Mouse (Mus musculus) forebrain, embryonic 16.5 days (tissue): ENCODE data around the gene Smurf1. TPM values are rescaled to one million over a fixed set of nuclear protein-coding genes. Genes with fewer than 3 reads are reported as not detected.
A peak's percentile ranks its signal among the peaks of the same experiment; 100 is the strongest.

Experiments
- ATAC-seq: fragments of 200-750 bp; cut with Nextera tagmentation; 2 replicates; pipeline ENCODE4 v1.8.0; 2017; ENCODE audit warnings: mild to moderate bottlenecking, moderate library complexity
- H3K27ac ChIP-seq: fragments of 300-500 bp; sonication (generic); 2 replicates; pipeline ENCODE4 v1.5.1; 2014; ENCODE audit warnings: low read length, control low read depth
- H3K27me3 ChIP-seq: fragments of 300-500 bp; sonication (generic); replicated peaks from 2 replicates; pipeline ENCODE4 v1.6.1; 2014; ENCODE audit warnings: low read length; ENCODE audit not compliant: control insufficient read depth, insufficient read depth
- H3K36me3 ChIP-seq: fragments of 300-500 bp; sonication (generic); 2 replicates; pipeline ENCODE4 v1.6.1; 2014; ENCODE audit not compliant: control insufficient read depth, insufficient read depth
- H3K4me1 ChIP-seq: fragments of 300-500 bp; sonication (generic); replicated peaks from 2 replicates; pipeline ENCODE4 v1.6.1; 2014; ENCODE audit warnings: low read length; ENCODE audit not compliant: control insufficient read depth, insufficient read depth
- H3K4me2 ChIP-seq: fragments of 300-500 bp; sonication (generic); 2 replicates; pipeline ENCODE4 v1.6.1; 2014; ENCODE audit warnings: mild to moderate bottlenecking, low read length, control low read depth
- H3K4me3 ChIP-seq: fragments of 300-500 bp; sonication (generic); replicated peaks from 2 replicates; pipeline ENCODE4 v1.5.1; 2014; ENCODE audit warnings: mild to moderate bottlenecking, low read length, control low read depth
- H3K9ac ChIP-seq: fragments of 300-500 bp; sonication (generic); replicated peaks from 2 replicates; pipeline ENCODE4 v1.6.1; 2014; ENCODE audit warnings: low read depth, low read length, control low read depth
- H3K9me3 ChIP-seq: fragments of 300-500 bp; sonication (generic); 2 replicates; pipeline ENCODE4 v1.6.1; 2016; ENCODE audit warnings: low read length; ENCODE audit not compliant: control insufficient read depth
- WGBS: fragments of 180-500 bp; shearing (Covaris S2); extraction: QIAGEN DNeasy Blood & Tissue Kit; methylation state at CpG from one replicate; pipeline ENCODE4 v1.1.7; 2014; 5-methylcytosine and 5-hydroxymethylcytosine counted together
- polyA plus RNA-seq: library from polyadenylated mRNA; unstranded; fragments of >200 nt; fragmentation: Nextera tagmentation; extraction: Ambion mirVana; gene quantifications from 2 replicates; pipeline ENCODE4 v1.2.1, GENCODE M21; 2015

The Smurf1 gene
- polyA plus RNA-seq, 1 experiment from 2014 or later: 28.2 TPM

- no peak overlapping the region for H3K4me3 ChIP-seq
- ATAC-seq: no peak
- no peak overlapping the region for H3K9ac ChIP-seq
- H3K36me3 ChIP-seq: no peaks in the 10 kb centered on the region
- H3K9me3 ChIP-seq: peaks cover 2% of the 10 kb centered on the region; the same call in 1 of the 2 replicates
- no peaks in the 10 kb centered on the region for H3K4me1 ChIP-seq
- H3K27me3 ChIP-seq: no peaks in the 10 kb centered on the region
- H3K4me2 ChIP-seq: no peak overlapping the region
- WGBS: 78% methylated on average over 4 of the region's 4 CpGs
- H3K27ac ChIP-seq: no peak overlapping the region
These were observed 23.4 kb upstream of the Smurf1 start for GRCm38 (mm10) chr5:144989061-144989405.

- ATAC-seq: peak; percentile 49; the same call in 1 of the 2 replicates
- Histone ChIP-seq H3K27ac (no peak overlapping the region), H3K4me3 (no peak overlapping the region), H3K4me2 (no peak overlapping the region), H3K4me1 (no peaks in the 10 kb centered on the region), H3K9ac (no peak overlapping the region), H3K36me3 (no peaks in the 10 kb centered on the region), H3K27me3 (no peaks in the 10 kb centered on the region), H3K9me3 (peaks cover 2% of the 10 kb centered on the region; the same call in 1 of the 2 replicates)
- WGBS: 55% methylated on average over 9 of the region's 9 CpGs
These were observed 22.9 kb upstream of the Smurf1 start for GRCm38 (mm10) chr5:144988340-144989060.

- Histone ChIP-seq H3K36me3 (no peaks in the 10 kb centered on the region), H3K9me3 (peaks cover 4% of the 10 kb centered on the region; the same call in 1 of the 2 replicates), H3K27ac (no peak overlapping the region), H3K4me1 (no peaks in the 10 kb centered on the region), H3K27me3 (no peaks in the 10 kb centered on the region), H3K9ac (no peak overlapping the region), H3K4me2 (no peak overlapping the region), H3K4me3 (no peak overlapping the region)
- WGBS: 90% methylated on average over 13 of the region's 13 CpGs
- ATAC-seq: no peak
These were observed 21.9 kb upstream of the Smurf1 start for GRCm38 (mm10) chr5:144987561-144987960.

- WGBS: 92% methylated on average over 5 of the region's 5 CpGs
- Histone ChIP-seq H3K27me3 (no peaks in the 10 kb centered on the region), H3K4me3 (no peak overlapping the region), H3K36me3 (no peaks in the 10 kb centered on the region), H3K9me3 (peaks cover 4% of the 10 kb centered on the region; the same call in 1 of the 2 replicates), H3K4me2 (no peak overlapping the region), H3K9ac (no peak overlapping the region), H3K4me1 (no peaks in the 10 kb centered on the region), H3K27ac (no peak overlapping the region)
- no peak for ATAC-seq
These were observed 19.2 kb upstream of the Smurf1 start for GRCm38 (mm10) chr5:144984839-144985238.

- ATAC-seq: no peak
- Histone ChIP-seq H3K36me3 (no peaks in the 10 kb centered on the region), H3K4me3 (no peak overlapping the region), H3K27me3 (no peaks in the 10 kb centered on the region), H3K4me1 (no peaks in the 10 kb centered on the region), H3K9me3 (peaks cover 4% of the 10 kb centered on the region; the same call in 1 of the 2 replicates), H3K4me2 (no peak overlapping the region), H3K27ac (no peak overlapping the region), H3K9ac (no peak overlapping the region)
- WGBS: 95% methylated on average over 3 of the region's 3 CpGs
These were observed 17.6 kb upstream of the Smurf1 start for GRCm38 (mm10) chr5:144983227-144983626.

GRCm38 (mm10) chr5:144979110-144979509 is 13.5 kb upstream of the Smurf1 start:
- Histone ChIP-seq H3K36me3 (no peaks in the 10 kb centered on the region), H3K27ac (no peak overlapping the region), H3K9ac (no peak overlapping the region), H3K4me2 (no peak overlapping the region), H3K4me1 (no peaks in the 10 kb centered on the region), H3K9me3 (0 out of 2 replicates have a peak, but pooled peaks cover 2% of the 10 kb centered on the region), H3K4me3 (no peak overlapping the region), H3K27me3 (no peaks in the 10 kb centered on the region)
- ATAC-seq: no peak
- 87% methylated on average over 6 of the region's 6 CpGs for WGBS

GRCm38 (mm10) chr5:144978533-144979107 is 13.0 kb upstream of the Smurf1 start:
- H3K9ac ChIP-seq: no peak overlapping the region
- WGBS: 67% methylated on average over 10 of the region's 10 CpGs
- H3K4me3 ChIP-seq: no peak overlapping the region
- H3K27me3 ChIP-seq: no peaks in the 10 kb centered on the region
- H3K9me3 ChIP-seq: 0 out of 2 replicates have a peak, but pooled peaks cover 2% of the 10 kb centered on the region
- no peaks in the 10 kb centered on the region for H3K4me1 ChIP-seq
- H3K36me3 ChIP-seq: no peaks in the 10 kb centered on the region
- no peak overlapping the region for H3K27ac ChIP-seq
- ATAC-seq: no peak
- H3K4me2 ChIP-seq: no peak overlapping the region

- no peak overlapping the region for H3K9ac ChIP-seq
- WGBS: 90% methylated on average over 3 of the region's 3 CpGs
- ATAC-seq: no peak
- peaks cover 6% of the 10 kb centered on the region for H3K4me1 ChIP-seq
- no peaks in the 10 kb centered on the region for H3K36me3 ChIP-seq
- H3K4me3 ChIP-seq: no peak overlapping the region
- no peak overlapping the region for H3K27ac ChIP-seq
- no peak overlapping the region for H3K4me2 ChIP-seq
- no peaks in the 10 kb centered on the region; the same call in 1 of the 2 replicates for H3K27me3 ChIP-seq
- no peaks in the 10 kb centered on the region for H3K9me3 ChIP-seq
These were observed 5.6 kb upstream of the Smurf1 start for GRCm38 (mm10) chr5:144971266-144971665.

GRCm38 (mm10) chr5:144964872-144965638 is 592 bp downstream of the Smurf1 start:
- under 1% methylated on average over 22 of the region's 56 CpGs for WGBS
- peak; percentile 58 for ATAC-seq
- peak overlapping the region; percentile 88 for H3K4me3 ChIP-seq

More at GRCm38 (mm10) chr5:144964872-144965638, 592 bp downstream of the Smurf1 start:
- peak overlapping the region; percentile 82 for H3K4me2 ChIP-seq
- peaks cover 35% of the 10 kb centered on the region for H3K4me1 ChIP-seq
- peak overlapping the region; percentile 78 for H3K27ac ChIP-seq
- H3K9ac ChIP-seq: peak overlapping the region; percentile 93
- H3K9me3 ChIP-seq: no peaks in the 10 kb centered on the region
- no peaks in the 10 kb centered on the region for H3K36me3 ChIP-seq
- no peaks in the 10 kb centered on the region; the same call in 1 of the 2 replicates for H3K27me3 ChIP-seq
